Mouse (Mus musculus): ENCODE data around the gene Umps. TPM values are rescaled to one million over a fixed set of nuclear protein-coding genes. Genes with fewer than 3 reads are reported as not detected.
A peak's percentile ranks its signal among the peaks of the same experiment; 100 is the strongest.

Umps gene
- polyA plus RNA-seq, 1 experiment from 2014 or later, result 12.1 TPM

DNA sequence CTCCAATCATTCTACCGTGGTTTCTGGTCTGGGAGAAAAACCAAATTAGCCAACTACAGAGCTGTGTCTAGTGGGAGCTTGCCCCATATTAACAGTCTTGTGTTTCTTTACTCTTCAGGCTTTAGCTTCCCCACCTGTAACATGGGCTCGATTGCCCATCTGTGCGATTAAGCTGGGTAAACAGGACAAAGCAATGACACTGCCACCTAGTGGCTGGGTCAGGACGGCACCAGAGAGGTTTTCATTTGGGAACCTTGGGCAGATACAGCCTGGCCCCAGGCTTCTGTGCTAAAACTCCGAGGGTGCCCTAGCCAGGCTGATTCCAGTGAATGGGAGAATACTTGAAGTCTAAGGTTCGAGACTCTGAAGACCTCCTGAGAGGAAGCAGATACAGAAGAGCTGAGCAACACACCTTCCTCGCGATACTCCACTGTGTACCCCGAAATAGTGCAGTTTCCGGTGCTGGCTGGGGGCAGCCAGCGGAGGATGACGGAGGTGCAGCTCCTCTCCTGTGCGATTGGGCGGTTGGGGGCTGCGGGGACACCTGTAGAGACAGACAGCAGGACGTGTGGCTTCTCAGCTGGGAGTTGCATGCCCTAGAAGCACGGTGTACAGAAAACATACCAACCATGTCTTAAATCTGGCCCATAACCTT is 21.6 kb upstream of the Umps start:
- WGBS (ENCODE audit: missing documents), result 54% methylated on average over 17 of the region's 17 CpGs

DNA sequence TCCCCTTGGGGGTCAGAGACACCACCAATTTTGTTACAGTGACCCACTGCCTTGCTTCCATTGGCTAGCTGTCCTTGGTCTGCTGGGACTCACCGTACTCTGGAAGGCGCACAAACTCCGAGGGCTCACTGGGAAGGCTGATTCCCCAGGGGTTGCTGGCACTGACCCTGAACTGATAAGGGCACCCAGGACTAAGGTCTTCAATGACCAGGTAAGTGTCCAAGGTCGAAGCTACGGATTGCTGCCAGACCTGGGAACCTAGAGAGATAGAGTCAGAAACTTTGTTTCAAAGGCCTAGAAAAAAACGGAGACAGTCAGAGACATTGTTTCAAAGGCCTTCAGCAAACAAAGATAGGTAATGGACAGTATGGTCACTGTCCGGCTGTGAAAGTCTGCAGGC is 20.2 kb upstream of the Umps start:
- WGBS (ENCODE audit: missing documents), result 96% methylated on average over 7 of the region's 7 CpGs
- Histone ChIP-seq H3K4me3 (ENCODE audit: inconsistent target) (no peak overlapping the region), H3K36me3 (ENCODE audit: inconsistent target) (no peaks in the 10 kb centered on the region), H3K79me2 (ENCODE audit: inconsistent target) (no peaks in the 10 kb centered on the region), H3K27ac (no peak overlapping the region)

More for the DNA sequence above, 21.6 kb upstream of the Umps start:
- Histone ChIP-seq H3K79me2 (ENCODE audit: inconsistent target) (no peaks in the 10 kb centered on the region), H3K36me3 (ENCODE audit: inconsistent target) (no peaks in the 10 kb centered on the region), H3K27ac (no peak overlapping the region), H3K4me3 (ENCODE audit: inconsistent target) (no peak overlapping the region)

GRCm38 (mm10) chr16:33985372-33985771 is 18.5 kb upstream of the Umps start:
- H3K36me3 ChIP-seq (ENCODE audit: inconsistent target), result no peaks in the 10 kb centered on the region
- H3K4me3 ChIP-seq (ENCODE audit: inconsistent target), result no peak overlapping the region
- WGBS (ENCODE audit: missing documents), result 12% methylated on average over 6 of the region's 6 CpGs
- no peaks in the 10 kb centered on the region for H3K79me2 ChIP-seq (ENCODE audit: inconsistent target)
- H3K27ac ChIP-seq, result no peak overlapping the region

- Histone ChIP-seq H3K79me2 (ENCODE audit: inconsistent target) (no peaks in the 10 kb centered on the region), H3K27ac (no peak overlapping the region), H3K4me3 (ENCODE audit: inconsistent target) (no peak overlapping the region), H3K36me3 (ENCODE audit: inconsistent target) (no peaks in the 10 kb centered on the region)
- 99% methylated on average over 6 of the region's 6 CpGs for WGBS (ENCODE audit: missing documents)
Observed at GRCm38 (mm10) chr16:33983712-33984111, 16.9 kb upstream of the Umps start.

DNA sequence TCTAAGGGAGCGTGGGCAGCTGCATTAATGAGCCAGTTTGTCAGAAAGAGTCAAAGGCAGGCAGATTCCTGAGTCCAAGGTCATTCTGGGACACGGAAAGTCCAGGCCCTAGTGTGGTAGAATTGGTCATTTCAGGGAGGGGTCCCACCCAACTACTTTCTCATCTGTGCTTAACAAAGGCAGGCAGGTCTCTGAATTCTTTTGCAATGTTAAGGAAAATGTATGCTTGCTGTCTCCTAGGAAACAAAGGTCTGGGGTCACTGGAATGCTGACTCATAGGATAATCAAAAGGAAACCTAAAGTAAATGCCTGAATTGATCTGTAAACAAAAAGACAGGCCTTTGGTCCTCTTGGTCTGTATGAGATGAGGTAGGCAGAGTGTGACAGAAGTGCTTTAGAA is 13.0 kb upstream of the Umps start:
- no peaks in the 10 kb centered on the region for H3K36me3 ChIP-seq (ENCODE audit: inconsistent target)
- WGBS (ENCODE audit: missing documents), result 91% methylated on average over 2 of the region's 2 CpGs
- H3K27ac ChIP-seq, result no peak overlapping the region
- no peaks in the 10 kb centered on the region for H3K79me2 ChIP-seq (ENCODE audit: inconsistent target)
- H3K4me3 ChIP-seq (ENCODE audit: inconsistent target), result no peak overlapping the region

GRCm38 (mm10) chr16:33967283-33967640 is 424 bp upstream of the Umps start:
- H3K36me3 ChIP-seq (ENCODE audit: inconsistent target), result 0 out of 2 replicates have a peak, but pooled peaks cover 4% of the 10 kb centered on the region
- H3K79me2 ChIP-seq (ENCODE audit: inconsistent target), result peaks cover 35% of the 10 kb centered on the region
- 0% methylated on average over 1 of the region's 2 CpGs for WGBS (ENCODE audit: missing documents)
- peak overlapping the region; percentile 96 for H3K4me3 ChIP-seq (ENCODE audit: inconsistent target)
- peak overlapping the region; percentile 64 for H3K27ac ChIP-seq

DNA sequence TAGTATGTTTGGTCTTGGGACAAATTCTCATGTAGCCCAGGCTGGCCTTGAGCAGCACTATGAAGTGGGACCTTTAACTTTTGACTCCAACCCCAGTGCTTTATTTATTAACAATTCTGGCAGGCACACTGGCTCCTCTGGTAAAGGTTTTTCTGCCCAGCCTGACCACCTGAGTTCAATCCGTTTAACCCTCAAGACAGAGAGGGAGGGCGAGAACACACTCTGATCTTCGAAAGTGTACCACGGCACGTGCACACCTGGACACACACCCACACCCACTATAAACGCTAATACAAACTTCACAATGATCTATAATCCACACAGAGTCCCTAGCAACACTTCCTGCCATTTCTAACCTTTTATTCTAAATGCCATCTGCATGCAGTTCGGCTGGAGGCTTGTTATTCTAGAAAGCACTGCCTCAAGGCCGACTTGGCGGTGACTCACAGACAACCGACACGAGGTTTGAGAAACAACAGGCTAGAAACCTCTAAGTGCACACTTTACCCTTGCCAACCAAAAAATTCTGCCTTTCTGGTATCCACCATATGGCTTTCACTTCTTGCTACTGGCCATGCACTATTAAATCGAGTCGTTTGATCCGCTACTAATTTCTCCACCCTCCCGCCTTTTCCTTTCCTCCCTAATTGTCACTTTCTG is 830 bp downstream of the Umps start:
- Histone ChIP-seq H3K27ac (peak overlapping the region; percentile 64), H3K4me3 (ENCODE audit: inconsistent target) (peak overlapping the region; percentile 96), H3K36me3 (ENCODE audit: inconsistent target) (peaks cover 15% of the 10 kb centered on the region; the same call in 1 of the 2 replicates), H3K79me2 (ENCODE audit: inconsistent target) (peaks cover 35% of the 10 kb centered on the region)
- 6% methylated on average over 15 of the region's 15 CpGs for WGBS (ENCODE audit: missing documents)

- Histone ChIP-seq H3K4me3 (ENCODE audit: inconsistent target) (no peak overlapping the region), H3K79me2 (ENCODE audit: inconsistent target) (peaks cover 35% of the 10 kb centered on the region), H3K27ac (no peak overlapping the region), H3K36me3 (ENCODE audit: inconsistent target) (peaks cover 28% of the 10 kb centered on the region)
- WGBS (ENCODE audit: missing documents), result 67% methylated on average over 6 of the region's 6 CpGs
Observed at GRCm38 (mm10) chr16:33963509-33963908, 3.3 kb downstream of the Umps start.

DNA sequence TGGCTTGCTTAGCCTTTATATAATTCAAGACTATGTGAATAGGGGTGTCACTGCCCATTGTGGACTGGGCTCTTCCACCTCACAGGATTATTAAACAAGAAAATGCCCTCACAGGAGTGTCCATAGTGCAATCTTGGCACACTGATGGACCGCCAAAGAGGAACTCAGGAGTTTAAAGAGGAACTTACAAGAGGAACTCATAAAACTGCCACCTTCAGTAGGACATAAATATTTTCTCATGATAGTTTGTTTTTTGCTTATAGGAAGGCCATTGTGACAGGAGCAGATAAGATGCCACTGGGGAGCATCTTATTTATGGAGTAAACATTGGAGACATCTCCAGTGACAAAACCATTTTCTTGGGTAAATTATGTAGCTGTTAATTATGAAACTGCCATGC is 12.0 kb downstream of the Umps start:
- 0% methylated on average over 1 of the region's 1 CpGs for WGBS (ENCODE audit: missing documents)
- H3K36me3 ChIP-seq (ENCODE audit: inconsistent target), result peaks cover 17% of the 10 kb centered on the region; the same call in 1 of the 2 replicates
- 0 out of 2 replicates have a peak overlapping the region, but pooled peaks have one; percentile 19 for H3K27ac ChIP-seq
- no peak overlapping the region for H3K4me3 ChIP-seq (ENCODE audit: inconsistent target)
- H3K79me2 ChIP-seq (ENCODE audit: inconsistent target), result no peaks in the 10 kb centered on the region; the same call in 1 of the 2 replicates

- peaks cover 34% of the 10 kb centered on the region for H3K36me3 ChIP-seq (ENCODE audit: inconsistent target)
- WGBS (ENCODE audit: missing documents), result 98% methylated on average over 4 of the region's 4 CpGs
Observed at GRCm38 (mm10) chr16:33953008-33953407, 13.8 kb downstream of the Umps start.

DNA sequence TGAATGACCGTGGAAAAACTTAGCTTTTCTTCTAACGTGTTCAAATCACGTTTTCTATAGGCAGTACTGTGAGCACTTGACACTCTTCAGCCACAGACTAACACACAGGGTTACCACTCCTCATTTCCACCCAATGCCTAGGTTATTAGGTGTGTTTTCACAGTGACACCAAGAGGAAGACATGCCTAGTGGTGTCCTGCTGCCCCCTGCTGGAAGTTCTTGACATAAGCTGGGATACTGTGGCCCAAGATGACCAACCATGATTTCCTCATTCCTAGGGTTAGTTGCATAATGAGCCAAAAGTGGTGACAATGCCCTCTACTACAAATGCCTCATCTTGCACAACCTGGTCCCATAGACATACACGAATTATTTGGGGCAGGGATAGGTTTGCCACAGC is 16.0 kb downstream of the Umps start:
- 0 out of 2 replicates have a peak overlapping the region, but pooled peaks have one; percentile 15 for H3K27ac ChIP-seq
- no peak overlapping the region for H3K4me3 ChIP-seq (ENCODE audit: inconsistent target)
- peaks cover 42% of the 10 kb centered on the region for H3K36me3 ChIP-seq (ENCODE audit: inconsistent target)
- no peaks in the 10 kb centered on the region for H3K79me2 ChIP-seq (ENCODE audit: inconsistent target)
- whole genome bisulfite sequencing (ENCODE audit: missing documents), result 12% methylated on average over 3 of the region's 4 CpGs

More at GRCm38 (mm10) chr16:33953008-33953407, 13.8 kb downstream of the Umps start:
- Histone ChIP-seq H3K4me3 (ENCODE audit: inconsistent target) (no peak overlapping the region), H3K27ac (no peak overlapping the region), H3K79me2 (ENCODE audit: inconsistent target) (no peaks in the 10 kb centered on the region)

DNA sequence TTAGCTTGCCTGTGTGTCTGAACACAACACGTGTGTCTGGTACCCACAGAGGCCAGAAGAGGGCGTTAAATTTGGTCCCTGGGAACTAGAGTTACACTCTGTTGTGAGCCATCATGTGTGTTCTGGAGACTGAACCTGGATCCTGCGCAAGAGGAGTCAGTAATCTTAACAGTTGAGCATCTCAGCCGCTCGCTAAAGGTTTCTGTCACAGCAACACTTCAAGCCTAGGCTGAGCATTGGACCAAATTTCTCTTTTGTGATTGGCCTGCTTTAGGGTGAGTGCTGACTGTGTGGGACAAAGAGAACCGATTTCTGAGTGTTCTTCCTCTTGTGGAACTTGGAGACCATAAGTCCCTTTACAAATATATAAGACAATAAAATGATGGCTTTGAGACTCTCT is 16.5 kb downstream of the Umps start:
- H3K79me2 ChIP-seq (ENCODE audit: inconsistent target), result no peaks in the 10 kb centered on the region
- H3K4me3 ChIP-seq (ENCODE audit: inconsistent target), result no peak overlapping the region
- peaks cover 41% of the 10 kb centered on the region for H3K36me3 ChIP-seq (ENCODE audit: inconsistent target)
- whole genome bisulfite sequencing (ENCODE audit: missing documents), result 85% methylated on average over 4 of the region's 6 CpGs
- peak overlapping the region; percentile 25; the same call in 1 of the 2 replicates for H3K27ac ChIP-seq

DNA sequence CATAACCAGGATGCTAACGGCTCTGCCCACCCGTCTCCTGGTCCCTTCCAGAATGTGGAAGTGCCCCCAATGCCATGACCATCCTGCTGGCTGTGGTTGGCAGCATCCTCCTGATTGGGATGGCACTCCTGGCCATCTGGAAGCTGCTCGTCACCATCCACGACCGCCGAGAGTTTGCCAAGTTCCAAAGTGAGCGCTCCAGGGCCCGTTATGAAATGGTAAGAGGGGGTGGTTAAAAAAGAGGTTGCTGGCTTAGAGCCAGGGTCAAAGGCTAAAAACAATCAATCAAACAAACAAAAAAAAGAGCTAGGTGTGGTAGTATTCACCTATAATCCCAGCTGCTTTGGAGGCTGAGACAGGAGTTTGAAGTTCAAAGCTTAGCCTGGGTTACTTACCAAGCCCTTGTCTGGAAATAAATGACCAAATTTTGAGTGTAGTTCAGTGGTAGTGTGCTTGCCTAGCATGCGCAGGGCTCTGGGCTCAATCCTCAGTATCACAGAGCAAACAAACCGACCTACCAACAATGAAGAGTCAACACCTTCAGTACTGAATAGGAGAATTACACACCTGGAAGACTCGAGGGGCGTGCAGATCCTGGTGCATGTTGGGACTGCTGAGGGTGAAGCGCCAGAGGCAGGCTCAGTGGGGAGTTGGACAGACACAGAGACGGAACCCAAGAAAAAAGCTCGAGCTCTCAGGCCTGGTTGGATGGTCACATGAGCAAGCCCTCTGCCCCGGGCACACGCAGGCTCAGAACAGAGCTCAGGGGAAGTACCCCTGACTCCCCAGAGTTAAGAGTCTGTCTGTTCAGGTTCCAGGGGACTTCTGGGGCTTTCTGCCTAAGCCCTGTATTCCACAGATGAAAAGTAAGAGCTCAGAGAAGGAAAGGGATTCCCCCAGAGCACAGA is 18.9 kb downstream of the Umps start:
- Histone ChIP-seq H3K4me3 (ENCODE audit: inconsistent target) (no peak overlapping the region), H3K27ac (no peak overlapping the region)
- 93% methylated on average over 17 of the region's 17 CpGs for WGBS (ENCODE audit: missing documents)

DNA sequence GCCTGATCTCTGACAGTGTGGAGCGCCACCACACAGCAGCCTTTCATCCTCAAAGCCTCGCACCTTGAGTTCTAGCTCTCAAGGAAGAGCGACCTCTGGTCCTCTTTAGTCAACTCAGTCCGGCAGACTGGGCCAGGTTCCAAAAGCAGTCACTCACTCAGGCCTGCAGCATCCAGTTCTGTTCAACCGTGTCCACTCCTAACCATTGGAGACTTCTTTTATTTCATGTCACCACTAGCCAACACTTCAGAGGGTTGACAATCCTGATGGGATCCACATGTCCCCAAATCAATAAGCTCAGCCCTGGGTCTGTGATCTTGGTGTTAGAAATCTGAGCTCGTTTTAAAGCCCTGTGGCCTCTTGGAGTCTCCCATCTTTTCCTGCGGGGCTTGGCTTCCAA is 20.8 kb downstream of the Umps start:
- H3K36me3 ChIP-seq (ENCODE audit: inconsistent target), result peaks cover 57% of the 10 kb centered on the region
- no peak overlapping the region for H3K27ac ChIP-seq
- H3K4me3 ChIP-seq (ENCODE audit: inconsistent target), result no peak overlapping the region
- H3K79me2 ChIP-seq (ENCODE audit: inconsistent target), result no peaks in the 10 kb centered on the region
- 80% methylated on average over 7 of the region's 7 CpGs for WGBS (ENCODE audit: missing documents)

More for the DNA sequence above, 18.9 kb downstream of the Umps start:
- H3K36me3 ChIP-seq (ENCODE audit: inconsistent target), result peaks cover 48% of the 10 kb centered on the region
- no peaks in the 10 kb centered on the region for H3K79me2 ChIP-seq (ENCODE audit: inconsistent target)

Data from macrophage (primary cell).